Mouse (Mus musculus): ENCODE results near the gene Hmga1b. TPM values are rescaled to one million over a fixed set of nuclear protein-coding genes. Genes with fewer than 3 reads are reported as not detected.
A peak's percentile ranks its signal among the peaks of the same experiment; 100 is the strongest.

Hmga1b gene
- polyA plus RNA-seq, 1 experiment = 7.0 TPM

GRCm38 (mm10) chr11:120800061-120800904 is 37.7 kb downstream of the Hmga1b start:
- TF ChIP-seq POLR2A (IDR thresholded peaks at IDR 0.05; ENCODE audit: control insufficient read depth, low read depth, low read length) (no peak), CTCF (IDR thresholded peaks at IDR 0.05; ENCODE audit: control insufficient read depth, insufficient read depth, insufficient replicate concordance, low read depth, low read length) (peak; percentile 88)
- peak overlapping the region; percentile 62 for H3K27ac ChIP-seq (ENCODE audit: control insufficient read depth, insufficient read depth, low read depth, low read length)
- no peak overlapping the region for H3K4me3 ChIP-seq (ENCODE audit: control insufficient read depth, low read depth, low read length)
- peaks cover 5% of the 10 kb centered on the region for H3K4me1 ChIP-seq (ENCODE audit: control insufficient read depth, insufficient read depth, low read length)
- H3K36me3 ChIP-seq (ENCODE audit: control insufficient read depth, insufficient read depth, low read length) = no peaks in the 10 kb centered on the region
- H3K27me3 ChIP-seq (ENCODE audit: control insufficient read depth, insufficient read depth, low read length) = no peaks in the 10 kb centered on the region

DNA sequence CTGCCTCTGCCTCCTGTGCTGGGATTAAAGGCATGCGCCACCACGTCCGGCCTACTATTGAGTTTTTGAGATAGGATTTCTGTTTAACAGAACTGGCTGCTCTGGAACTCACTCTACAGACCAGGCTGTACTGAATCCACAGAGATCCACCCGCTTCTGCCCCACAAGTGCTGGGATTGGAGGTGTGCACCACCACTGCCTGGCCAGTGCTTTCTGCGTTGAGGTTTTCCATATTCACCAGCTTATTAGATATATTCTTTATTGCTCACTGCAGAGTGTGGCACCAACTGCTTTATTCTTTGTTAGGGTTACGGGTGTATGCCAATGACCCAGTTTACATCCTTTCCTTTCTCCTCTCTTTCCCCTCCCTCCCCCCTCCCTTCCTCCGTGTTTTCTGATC is 41.7 kb downstream of the Hmga1b start:
- no peaks in the 10 kb centered on the region for H3K27me3 ChIP-seq (ENCODE audit: control insufficient read depth, insufficient read depth, low read length)
- no peak overlapping the region for H3K27ac ChIP-seq (ENCODE audit: control insufficient read depth, insufficient read depth, low read depth, low read length)
- H3K4me1 ChIP-seq (ENCODE audit: control insufficient read depth, insufficient read depth, low read length) = peaks cover 2% of the 10 kb centered on the region; the same call in 1 of the 2 replicates
- H3K36me3 ChIP-seq (ENCODE audit: control insufficient read depth, insufficient read depth, low read length) = no peaks in the 10 kb centered on the region
- TF ChIP-seq CTCF (IDR thresholded peaks at IDR 0.05; ENCODE audit: control insufficient read depth, insufficient read depth, insufficient replicate concordance, low read depth, low read length) = no peak
- TF ChIP-seq POLR2A (IDR thresholded peaks at IDR 0.05; ENCODE audit: control insufficient read depth, low read depth, low read length) = no peak
- no peak overlapping the region for H3K4me3 ChIP-seq (ENCODE audit: control insufficient read depth, low read depth, low read length)

DNA sequence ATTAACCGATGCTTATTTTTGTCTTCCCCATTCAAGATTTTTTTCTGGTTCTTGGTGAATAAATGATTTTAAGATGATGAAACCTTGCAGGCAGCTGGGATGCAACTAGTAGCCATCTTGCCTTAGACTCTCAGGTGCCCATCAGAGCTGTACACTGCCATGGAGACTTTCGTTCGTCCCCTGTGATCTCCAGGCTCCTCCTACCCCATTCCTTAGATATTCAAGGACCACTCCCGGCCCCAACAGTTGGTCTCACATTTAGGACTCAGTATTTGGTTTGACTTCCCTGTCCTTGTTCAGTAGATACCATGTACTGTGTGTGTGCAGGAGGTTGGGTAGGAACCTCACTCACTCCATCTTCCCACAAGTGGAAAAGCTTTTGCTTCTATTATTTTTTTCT is 42.2 kb downstream of the Hmga1b start:
- H3K4me3 ChIP-seq (ENCODE audit: control insufficient read depth, low read depth, low read length) = no peak overlapping the region
- no peaks in the 10 kb centered on the region for H3K36me3 ChIP-seq (ENCODE audit: control insufficient read depth, insufficient read depth, low read length)
- no peaks in the 10 kb centered on the region for H3K27me3 ChIP-seq (ENCODE audit: control insufficient read depth, insufficient read depth, low read length)
- H3K27ac ChIP-seq (ENCODE audit: control insufficient read depth, insufficient read depth, low read depth, low read length) = no peak overlapping the region
- peaks cover 2% of the 10 kb centered on the region; the same call in 1 of the 2 replicates for H3K4me1 ChIP-seq (ENCODE audit: control insufficient read depth, insufficient read depth, low read length)
- TF ChIP-seq CTCF (IDR thresholded peaks at IDR 0.05; ENCODE audit: control insufficient read depth, insufficient read depth, insufficient replicate concordance, low read depth, low read length) (no peak), POLR2A (IDR thresholded peaks at IDR 0.05; ENCODE audit: control insufficient read depth, low read depth, low read length) (no peak)

DNA sequence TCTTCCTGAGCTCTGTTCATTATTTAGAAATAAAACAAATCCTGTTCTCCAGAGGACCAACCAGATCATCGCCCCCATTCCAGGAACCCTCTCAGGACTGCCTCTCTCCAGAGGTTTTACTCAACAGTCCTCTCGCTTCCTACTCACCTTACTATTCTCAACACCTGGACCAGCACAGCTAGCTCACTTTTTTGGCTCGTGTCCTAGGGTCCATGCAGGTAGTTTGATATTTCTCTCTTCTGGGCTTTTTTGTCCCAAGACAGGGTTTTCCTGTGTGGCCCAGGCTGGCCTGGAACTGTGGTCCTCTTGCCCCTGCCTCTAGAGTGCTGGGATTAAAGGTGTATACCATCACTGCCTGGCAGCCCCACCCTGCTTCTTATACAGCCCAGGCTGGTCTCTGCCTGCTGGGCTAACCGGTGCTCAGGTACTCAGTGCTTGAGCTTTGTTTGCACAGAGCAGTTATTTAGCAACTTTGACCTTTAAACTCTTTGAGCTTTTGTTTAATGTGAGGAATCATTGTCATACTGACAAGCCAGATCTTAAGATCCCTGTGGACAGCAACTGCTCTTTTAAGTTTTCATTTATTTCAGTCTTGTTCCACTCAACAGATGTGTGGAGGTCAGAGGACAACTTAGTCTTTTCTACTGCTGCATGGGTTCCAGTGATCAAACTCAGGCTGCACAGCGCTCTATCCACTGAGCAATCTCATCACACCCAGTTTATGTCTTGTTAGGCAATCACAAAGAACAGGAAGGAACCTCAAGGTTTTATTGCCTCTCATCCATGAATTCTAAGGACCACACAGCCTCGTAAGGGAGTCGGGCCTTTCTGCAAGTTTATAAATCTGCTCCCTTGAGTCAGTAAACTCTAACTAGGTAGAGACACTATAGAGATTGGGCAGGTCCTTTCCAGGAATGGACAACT is 43.0 kb downstream of the Hmga1b start:
- no peaks in the 10 kb centered on the region for H3K4me1 ChIP-seq (ENCODE audit: control insufficient read depth, insufficient read depth, low read length)
- no peak overlapping the region for H3K4me3 ChIP-seq (ENCODE audit: control insufficient read depth, low read depth, low read length)
- H3K27ac ChIP-seq (ENCODE audit: control insufficient read depth, insufficient read depth, low read depth, low read length) = no peak overlapping the region
- no peaks in the 10 kb centered on the region for H3K27me3 ChIP-seq (ENCODE audit: control insufficient read depth, insufficient read depth, low read length)
- TF ChIP-seq CTCF (IDR thresholded peaks at IDR 0.05; ENCODE audit: control insufficient read depth, insufficient read depth, insufficient replicate concordance, low read depth, low read length) (no peak), POLR2A (IDR thresholded peaks at IDR 0.05; ENCODE audit: control insufficient read depth, low read depth, low read length) (no peak)
- no peaks in the 10 kb centered on the region for H3K36me3 ChIP-seq (ENCODE audit: control insufficient read depth, insufficient read depth, low read length)

- Histone ChIP-seq H3K27me3 (ENCODE audit: control insufficient read depth, insufficient read depth, low read length) (no peaks in the 10 kb centered on the region), H3K36me3 (ENCODE audit: control insufficient read depth, insufficient read depth, low read length) (no peaks in the 10 kb centered on the region), H3K4me1 (ENCODE audit: control insufficient read depth, insufficient read depth, low read length) (no peaks in the 10 kb centered on the region), H3K4me3 (ENCODE audit: control insufficient read depth, low read depth, low read length) (no peak overlapping the region), H3K27ac (ENCODE audit: control insufficient read depth, insufficient read depth, low read depth, low read length) (no peak overlapping the region)
- TF ChIP-seq CTCF (IDR thresholded peaks at IDR 0.05; ENCODE audit: control insufficient read depth, insufficient read depth, insufficient replicate concordance, low read depth, low read length) = no peak
- TF ChIP-seq POLR2A (IDR thresholded peaks at IDR 0.05; ENCODE audit: control insufficient read depth, low read depth, low read length) = no peak
Measured at GRCm38 (mm10) chr11:120808010-120808409, 45.4 kb downstream of the Hmga1b start.

GRCm38 (mm10) chr11:120812068-120812467 is 49.5 kb downstream of the Hmga1b start:
- Histone ChIP-seq H3K27ac (ENCODE audit: control insufficient read depth, insufficient read depth, low read depth, low read length) (no peak overlapping the region), H3K36me3 (ENCODE audit: control insufficient read depth, insufficient read depth, low read length) (no peaks in the 10 kb centered on the region; the same call in 1 of the 2 replicates), H3K4me1 (ENCODE audit: control insufficient read depth, insufficient read depth, low read length) (no peaks in the 10 kb centered on the region), H3K4me3 (ENCODE audit: control insufficient read depth, low read depth, low read length) (no peak overlapping the region), H3K27me3 (ENCODE audit: control insufficient read depth, insufficient read depth, low read length) (no peaks in the 10 kb centered on the region)
- TF ChIP-seq POLR2A (IDR thresholded peaks at IDR 0.05; ENCODE audit: control insufficient read depth, low read depth, low read length) (no peak), CTCF (IDR thresholded peaks at IDR 0.05; ENCODE audit: control insufficient read depth, insufficient read depth, insufficient replicate concordance, low read depth, low read length) (no peak)

Other genes with a start within 250 kb of the Hmga1b start
- 0.07 and 0.18 TPM in 2 replicates for gene Gcgr, start 232.1 kb upstream of the Hmga1b start, polyA plus RNA-seq (2012; rRNA removed)
- gene Mcrip1, start 213.1 kb upstream of the Hmga1b start, polyA plus RNA-seq (2012; rRNA removed) = 196 and 204 TPM in 2 replicates
- 31.2 and 31.6 TPM in 2 replicates for gene Ppp1r27, start 211.7 kb upstream of the Hmga1b start, polyA plus RNA-seq (2012; rRNA removed)
- gene P4hb, start 189.5 kb upstream of the Hmga1b start, polyA plus RNA-seq (2012; rRNA removed) = 46.7 and 55.1 TPM in 2 replicates
- gene Arhgdia, start 181.2 kb upstream of the Hmga1b start, polyA plus RNA-seq (2012; rRNA removed) = 94.7 and 101 TPM in 2 replicates
- gene Alyref, start 164.4 kb upstream of the Hmga1b start, polyA plus RNA-seq (2012; rRNA removed) = 22.8 and 23.6 TPM in 2 replicates
- gene Anapc11, start 164.4 kb upstream of the Hmga1b start, polyA plus RNA-seq (2012; rRNA removed) = 178 and 209 TPM in 2 replicates
- 24.6 and 26.3 TPM in 2 replicates for gene Npb, start 154.3 kb upstream of the Hmga1b start, polyA plus RNA-seq (2012; rRNA removed)
- 106 and 116 TPM in 2 replicates for gene Pcyt2, start 144.9 kb upstream of the Hmga1b start, polyA plus RNA-seq (2012; rRNA removed)
- gene Sirt7, start 137.6 kb upstream of the Hmga1b start, polyA plus RNA-seq (2012; rRNA removed) = 22.3 and 23.9 TPM in 2 replicates
- gene Mafg, start 129.2 kb upstream of the Hmga1b start, polyA plus RNA-seq (2012; rRNA removed) = 9.5 and 10.4 TPM in 2 replicates
- gene Pycr1, start 119.0 kb upstream of the Hmga1b start, polyA plus RNA-seq (2012; rRNA removed) = 0.98 and 1.5 TPM in 2 replicates
- gene Myadml2, start 114.6 kb upstream of the Hmga1b start, polyA plus RNA-seq (2012; rRNA removed) = 0.61 TPM in 1 of 2 replicates, not detected in the other
- gene Notum, start 101.6 kb upstream of the Hmga1b start, polyA plus RNA-seq (2012; rRNA removed) = 0.35 and 0.36 TPM in 2 replicates
- gene Aspscr1, start 89.8 kb upstream of the Hmga1b start, polyA plus RNA-seq (2012; rRNA removed) = 234 and 253 TPM in 2 replicates
- 54.5 and 59.7 TPM in 2 replicates for gene Cenpx, start 49.1 kb upstream of the Hmga1b start, polyA plus RNA-seq (2012; rRNA removed)
- 10.7 and 12.3 TPM in 2 replicates for gene Lrrc45, start 48.9 kb upstream of the Hmga1b start, polyA plus RNA-seq (2012; rRNA removed)
- gene Rac3, start 41.3 kb upstream of the Hmga1b start, polyA plus RNA-seq (2012; rRNA removed) = 3.1 and 4.1 TPM in 2 replicates
- 3.7 and 5.5 TPM in 2 replicates for gene Dcxr, start 35.5 kb upstream of the Hmga1b start, polyA plus RNA-seq (2012; rRNA removed)
- gene Cbr2, start 30.7 kb upstream of the Hmga1b start, polyA plus RNA-seq (2012; rRNA removed) = 7.7 and 9.4 TPM in 2 replicates
- gene Rfng, start 21.4 kb downstream of the Hmga1b start, polyA plus RNA-seq (2012; rRNA removed) = 11.1 and 11.3 TPM in 2 replicates
- gene Gps1, start 21.5 kb downstream of the Hmga1b start, polyA plus RNA-seq (2012; rRNA removed) = 233 and 245 TPM in 2 replicates
- 51.1 and 51.7 TPM in 2 replicates for gene Dus1l, start 33.6 kb downstream of the Hmga1b start, polyA plus RNA-seq (2012; rRNA removed)
- gene Fasn, start 61.8 kb downstream of the Hmga1b start, polyA plus RNA-seq (2012; rRNA removed) = 71.2 and 72.1 TPM in 2 replicates
- gene Ccdc57, start 170.1 kb downstream of the Hmga1b start, polyA plus RNA-seq (2012; rRNA removed) = 34.6 and 37.5 TPM in 2 replicates
- 3.7 and 4.4 TPM in 2 replicates for gene Slc16a3, start 185.7 kb downstream of the Hmga1b start, polyA plus RNA-seq (2012; rRNA removed)
- 97.0 and 111 TPM in 2 replicates for gene Csnk1d, start 228.5 kb downstream of the Hmga1b start, polyA plus RNA-seq (2012; rRNA removed)

Data from testis, adult 2 months (tissue).